Mouse (Mus musculus) liver, postnatal 0 days (tissue): ENCODE results near the gene Gpc6.

Experiments used
- CTCF ChIP-seq: sonication (generic); IDR thresholded peaks from 2 replicates; pipeline ENCODE4 v1.5.1; 2016; ENCODE audit warnings: antibody characterized with exemption, low read depth
- EP300 ChIP-seq: IDR thresholded peaks from 2 replicates; pipeline ENCODE4 v1.6.1; 2016; ENCODE audit warnings: antibody characterized with exemption, low read depth, mild to moderate bottlenecking

GRCm38 (mm10) chr14:117599758-117600157, 674.6 kb downstream of the Gpc6 start:
- TF ChIP-seq CTCF = no peak
- TF ChIP-seq EP300 = no peak
